Mouse (Mus musculus) heart, embryonic 11.5 days (tissue): ENCODE measurements around the gene Cgrrf1. TPM values are rescaled to one million over a fixed set of nuclear protein-coding genes. Genes with fewer than 3 reads are reported as not detected.
A peak's percentile ranks its signal among the peaks of the same experiment; 100 is the strongest.
"Not testable (repeated sequence)": the region's sequence is repeated elsewhere in the genome, so short reads cannot be mapped to it uniquely, and the experiment has no call there.

Source experiments
- ATAC-seq: fragments of 200-750 bp; cut with Nextera tagmentation; replicated peaks from 2 replicates; pipeline ENCODE4 v1.8.0; 2017; ENCODE audit warnings: moderate library complexity; ENCODE audit not compliant: insufficient number of reproducible peaks, low FRiP score, low TSS enrichment
- H3K27ac ChIP-seq: fragments of 300-500 bp; sonication (generic); 2 replicates; pipeline ENCODE4 v1.5.1; 2014; ENCODE audit warnings: mild to moderate bottlenecking, low read depth, low read length
- H3K27me3 ChIP-seq: fragments of 300-500 bp; sonication (generic); 2 replicates; pipeline ENCODE4 v1.6.1; 2014; ENCODE audit warnings: mild to moderate bottlenecking, low read length, mixed read lengths; ENCODE audit not compliant: control insufficient read depth, insufficient read depth
- H3K36me3 ChIP-seq: fragments of 300-500 bp; sonication (generic); 2 replicates; pipeline ENCODE4 v1.6.1; 2014; ENCODE audit warnings: mild to moderate bottlenecking, low read length, moderate library complexity, mixed read lengths; ENCODE audit not compliant: control insufficient read depth, insufficient read depth
- H3K4me1 ChIP-seq: fragments of 300-500 bp; sonication (generic); 2 replicates; pipeline ENCODE4 v1.6.1; 2014; ENCODE audit warnings: low read length; ENCODE audit not compliant: control insufficient read depth, insufficient read depth
- H3K4me2 ChIP-seq: fragments of 300-500 bp; sonication (generic); 2 replicates; pipeline ENCODE4 v1.6.1; 2014; ENCODE audit warnings: mild to moderate bottlenecking, moderate library complexity
- H3K4me3 ChIP-seq: fragments of 300-500 bp; sonication (generic); 2 replicates; pipeline ENCODE4 v1.5.1; 2014; ENCODE audit warnings: low read depth, low read length
- H3K9ac ChIP-seq: fragments of 300-500 bp; sonication (generic); 2 replicates; pipeline ENCODE4 v1.6.1; 2014; ENCODE audit warnings: mild to moderate bottlenecking, low read depth, low read length, moderate library complexity
- H3K9me3 ChIP-seq: fragments of 300-500 bp; sonication (generic); replicated peaks from 2 replicates; pipeline ENCODE4 v1.6.1; 2016; ENCODE audit warnings: low read length; ENCODE audit not compliant: control insufficient read depth
- WGBS: fragments of 180-500 bp; shearing (Covaris S2); extraction: QIAGEN DNeasy Blood & Tissue Kit; methylation state at CpG from one replicate; pipeline ENCODE4 v1.1.7; 2014; ENCODE audit not compliant: insufficient replicate concordance; 5-methylcytosine and 5-hydroxymethylcytosine counted together
- polyA plus RNA-seq: library from polyadenylated mRNA; unstranded; fragments of >200 nt; fragmentation: Nextera tagmentation; extraction: Ambion mirVana; gene quantifications from 2 replicates; pipeline ENCODE4 v1.2.1, GENCODE M21; 2014

Cgrrf1 gene
- polyA plus RNA-seq, 1 experiment from 2014 or later, result 29.0 TPM

- Histone ChIP-seq H3K27me3 (no peaks in the 10 kb centered on the region), H3K4me3 (no peak overlapping the region), H3K9ac (no peak overlapping the region), H3K4me2 (no peak overlapping the region), H3K27ac (no peak overlapping the region), H3K36me3 (peaks cover 7% of the 10 kb centered on the region; the same call in 1 of the 2 replicates), H3K9me3 (no peaks in the 10 kb centered on the region), H3K4me1 (peaks cover 9% of the 10 kb centered on the region)
- WGBS, result 84% methylated on average over 8 of the region's 8 CpGs
- ATAC-seq, result no peak
These were observed 14.9 kb upstream of the Cgrrf1 start for GRCm38 (mm10) chr14:46816916-46817622.

GRCm38 (mm10) chr14:46818743-46819142 lies 13.2 kb upstream of the Cgrrf1 start:
- Histone ChIP-seq H3K4me1 (peaks cover 9% of the 10 kb centered on the region), H3K9me3 (no peaks in the 10 kb centered on the region), H3K27ac (no peak overlapping the region), H3K36me3 (peaks cover 5% of the 10 kb centered on the region; the same call in 1 of the 2 replicates), H3K4me2 (no peak overlapping the region), H3K4me3 (no peak overlapping the region), H3K9ac (no peak overlapping the region), H3K27me3 (no peaks in the 10 kb centered on the region)
- ATAC-seq, result no peak
- 86% methylated on average over 7 of the region's 7 CpGs for WGBS

- H3K4me3 ChIP-seq, H3K4me2 ChIP-seq, H3K36me3 ChIP-seq, ATAC-seq, H3K27me3 ChIP-seq, H3K4me1 ChIP-seq, H3K9me3 ChIP-seq, H3K27ac ChIP-seq, H3K9ac ChIP-seq: not testable (repeated sequence)
- WGBS, result 85% methylated on average over 5 of the region's 6 CpGs
These were observed 12.0 kb upstream of the Cgrrf1 start for GRCm38 (mm10) chr14:46819961-46820360.

GRCm38 (mm10) chr14:46821271-46821872 lies 10.6 kb upstream of the Cgrrf1 start:
- H3K4me1 ChIP-seq, result peaks cover 9% of the 10 kb centered on the region
- ATAC-seq, result peak; percentile 29
- peak overlapping the region; percentile 93 for H3K4me3 ChIP-seq
- H3K9ac ChIP-seq, result peak overlapping the region; percentile 92
- peak overlapping the region; percentile 92 for H3K4me2 ChIP-seq
- H3K36me3 ChIP-seq, result no peaks in the 10 kb centered on the region
- peak overlapping the region; percentile 96 for H3K27ac ChIP-seq
- H3K9me3 ChIP-seq, result no peaks in the 10 kb centered on the region
- no peaks in the 10 kb centered on the region for H3K27me3 ChIP-seq
- WGBS, result 1% methylated on average over 11 of the region's 11 CpGs

- Histone ChIP-seq H3K36me3 (no peaks in the 10 kb centered on the region), H3K9me3 (no peaks in the 10 kb centered on the region), H3K4me2 (peak within 1 kb of the TSS; percentile 92), H3K4me3 (peak within 1 kb of the TSS; percentile 93), H3K27me3 (no peaks in the 10 kb centered on the region), H3K4me1 (peaks cover 9% of the 10 kb centered on the region), H3K9ac (peak within 1 kb of the TSS; percentile 92), H3K27ac (peak within 1 kb of the TSS; percentile 96)
- peak; percentile 90 for ATAC-seq
- 1% methylated on average over 65 of the region's 65 CpGs for WGBS
These were observed 9.8 kb upstream of the Cgrrf1 start, which contains the start of gene Gmfb for GRCm38 (mm10) chr14:46821873-46822716. Gene Gmfb, minus strand, starts transcription at chr14:46822242.

GRCm38 (mm10) chr14:46823996-46824395 lies 7.9 kb upstream of the Cgrrf1 start:
- no peak overlapping the region for H3K27ac ChIP-seq
- no peak for ATAC-seq
- no peaks in the 10 kb centered on the region for H3K36me3 ChIP-seq
- H3K4me1 ChIP-seq, result peaks cover 9% of the 10 kb centered on the region
- H3K27me3 ChIP-seq, result no peaks in the 10 kb centered on the region
- no peak overlapping the region for H3K9ac ChIP-seq
- no peaks in the 10 kb centered on the region for H3K9me3 ChIP-seq
- no peak overlapping the region for H3K4me3 ChIP-seq
- 69% methylated on average over 2 of the region's 2 CpGs for WGBS
- H3K4me2 ChIP-seq, result no peak overlapping the region

- Histone ChIP-seq H3K9me3 (no peaks in the 10 kb centered on the region), H3K4me2 (no peak overlapping the region), H3K27ac (no peak overlapping the region), H3K36me3 (no peaks in the 10 kb centered on the region), H3K4me3 (no peak overlapping the region), H3K9ac (no peak overlapping the region), H3K4me1 (no peaks in the 10 kb centered on the region), H3K27me3 (no peaks in the 10 kb centered on the region)
- no peak for ATAC-seq
- WGBS, result 53% methylated on average over 1 of the region's 1 CpGs
These were observed 4.5 kb upstream of the Cgrrf1 start for GRCm38 (mm10) chr14:46827430-46827829.

- H3K4me2 ChIP-seq, result peak overlapping the region; percentile 77
- H3K36me3 ChIP-seq, result no peaks in the 10 kb centered on the region
- peak overlapping the region; percentile 70 for H3K27ac ChIP-seq
- 4% methylated on average over 4 of the region's 4 CpGs for whole genome bisulfite sequencing
- H3K27me3 ChIP-seq, result no peaks in the 10 kb centered on the region
- no peaks in the 10 kb centered on the region for H3K9me3 ChIP-seq
- H3K4me1 ChIP-seq, result no peaks in the 10 kb centered on the region
- H3K9ac ChIP-seq, result peak overlapping the region; percentile 87
- ATAC-seq, result no peak
- H3K4me3 ChIP-seq, result peak overlapping the region; percentile 93
These were observed 630 bp upstream of the Cgrrf1 start for GRCm38 (mm10) chr14:46831295-46831694.
